Mouse (Mus musculus): Measurements from ENCODE around the gene Magi1.

Gene Magi1

DNA sequence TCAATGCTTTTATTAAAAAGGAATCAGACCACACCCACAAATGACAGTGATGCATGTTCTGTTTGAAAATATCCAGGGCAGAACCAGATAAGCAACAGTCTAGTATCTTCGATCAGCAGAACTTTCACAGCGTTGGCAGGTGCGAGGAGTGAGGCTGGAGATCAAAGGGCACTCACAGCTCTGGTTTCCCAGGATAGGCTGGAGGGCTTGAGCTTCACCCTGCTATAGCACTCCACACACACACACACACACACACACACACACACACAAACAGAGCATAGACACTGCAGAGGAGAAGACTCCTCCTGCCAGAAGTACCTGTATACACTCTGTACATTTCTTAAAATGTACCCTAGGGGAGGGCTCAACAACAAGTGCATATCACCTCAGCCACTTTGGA is 214.3 kb downstream of the Magi1 start:
- no peak for DNase-seq (ENCODE audit: low read depth in 2 of 2, low spot score in 2 of 2)

DNA sequence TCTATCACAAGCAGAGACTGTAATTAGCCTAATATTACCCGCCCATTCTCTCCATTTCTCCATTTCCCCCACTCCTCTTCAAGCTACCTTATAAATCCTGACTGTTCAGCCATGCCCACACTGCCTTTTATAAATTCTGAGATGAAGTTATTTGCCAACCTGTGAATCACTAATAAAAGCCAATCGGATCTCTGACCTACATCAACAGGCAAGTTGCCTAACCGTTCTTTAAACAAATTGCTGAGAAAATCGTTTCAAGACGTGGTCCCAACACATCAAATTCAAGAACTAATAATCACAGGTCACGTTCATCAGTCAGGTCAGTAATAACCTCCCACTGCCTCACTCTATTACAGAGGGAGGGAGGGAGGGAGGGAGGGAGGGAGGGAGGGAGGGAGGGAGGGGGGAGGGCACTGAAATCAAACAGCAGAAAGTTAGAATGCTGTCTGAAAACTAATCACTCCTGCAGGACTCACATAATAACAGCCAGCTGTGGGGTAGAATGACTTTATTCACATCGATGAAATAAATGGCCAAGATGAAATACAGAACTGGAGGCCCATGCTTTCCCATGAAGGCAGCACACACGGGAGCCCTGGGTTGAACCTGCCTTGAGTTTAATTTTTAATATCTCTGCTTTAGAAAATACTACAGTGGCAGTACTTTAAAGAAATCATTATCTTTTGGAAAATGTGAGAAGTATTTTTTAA is 215.8 kb downstream of the Magi1 start:
- no peak for DNase-seq (ENCODE audit: low read depth in 2 of 2, low spot score in 2 of 2)

DNA sequence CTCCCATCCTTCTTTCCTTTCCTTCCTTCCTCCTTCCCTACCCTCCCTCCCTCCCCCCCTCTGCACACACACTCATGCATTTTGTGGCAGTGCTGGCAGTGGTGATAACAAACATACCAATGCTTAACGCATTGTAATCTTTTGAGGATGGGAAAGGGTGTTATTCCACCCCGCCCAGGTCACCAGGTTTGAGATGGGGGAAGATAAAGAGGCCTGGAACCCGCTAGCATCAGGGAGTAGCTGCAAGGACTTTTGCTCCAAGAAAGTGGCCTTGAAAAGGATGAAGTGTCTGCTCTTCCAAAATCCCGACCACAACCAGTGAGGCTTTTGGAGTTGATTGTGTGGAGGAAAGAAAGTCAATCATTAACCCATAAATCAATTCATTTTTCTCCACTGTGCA is 218.9 kb downstream of the Magi1 start:
- DNase-seq (ENCODE audit: low read depth in 2 of 2, low spot score in 2 of 2), result no peak

DNA sequence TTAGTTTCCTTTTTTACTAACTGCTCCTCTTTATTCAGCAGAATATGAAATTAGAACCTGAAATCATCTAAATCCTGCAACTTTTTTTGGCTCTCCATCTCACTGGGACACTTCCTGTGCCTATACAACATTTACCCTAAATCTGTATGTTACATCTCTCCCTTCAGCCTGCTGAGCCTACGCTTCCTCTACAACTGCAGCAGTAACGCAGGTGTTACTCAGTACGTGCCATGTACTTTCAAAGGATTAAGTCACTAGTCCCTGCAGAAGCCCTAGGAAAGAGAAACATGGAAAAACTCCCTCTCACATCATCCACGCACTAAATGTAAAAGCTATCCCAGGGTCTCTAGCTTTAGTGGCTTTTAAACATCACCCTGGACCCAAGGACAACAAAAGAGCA is 220.2 kb downstream of the Magi1 start:
- no peak for DNase-seq (ENCODE audit: low read depth in 2 of 2, low spot score in 2 of 2)

DNA sequence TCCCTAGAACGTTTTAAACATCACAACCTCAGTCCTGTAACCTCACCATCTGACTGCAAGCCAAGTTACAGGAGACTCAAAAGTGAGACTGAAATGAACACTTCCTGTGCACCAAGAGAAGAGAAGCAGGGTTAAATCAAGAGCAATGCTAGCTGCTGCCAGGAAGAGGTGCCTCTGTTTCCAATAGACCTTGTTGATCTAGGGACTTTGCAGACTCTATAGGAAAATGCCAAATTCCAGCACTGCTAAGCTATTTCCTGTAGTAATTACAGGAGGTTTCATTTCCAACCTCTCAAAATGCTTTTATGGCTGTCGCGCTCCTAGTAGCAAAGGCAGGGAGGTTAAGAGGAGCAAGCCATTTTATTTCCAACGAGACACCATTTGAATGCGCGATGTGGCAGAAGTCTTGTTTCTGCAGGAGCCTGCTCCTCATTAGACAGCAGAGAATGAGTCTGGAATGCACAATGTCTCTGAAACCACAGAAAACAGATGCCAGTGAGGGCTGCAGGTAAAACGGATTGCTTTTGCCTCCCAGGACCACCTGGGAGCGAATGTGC is 222.2 kb downstream of the Magi1 start:
- DNase-seq (ENCODE audit: low read depth in 2 of 2, low spot score in 2 of 2), result no peak

DNA sequence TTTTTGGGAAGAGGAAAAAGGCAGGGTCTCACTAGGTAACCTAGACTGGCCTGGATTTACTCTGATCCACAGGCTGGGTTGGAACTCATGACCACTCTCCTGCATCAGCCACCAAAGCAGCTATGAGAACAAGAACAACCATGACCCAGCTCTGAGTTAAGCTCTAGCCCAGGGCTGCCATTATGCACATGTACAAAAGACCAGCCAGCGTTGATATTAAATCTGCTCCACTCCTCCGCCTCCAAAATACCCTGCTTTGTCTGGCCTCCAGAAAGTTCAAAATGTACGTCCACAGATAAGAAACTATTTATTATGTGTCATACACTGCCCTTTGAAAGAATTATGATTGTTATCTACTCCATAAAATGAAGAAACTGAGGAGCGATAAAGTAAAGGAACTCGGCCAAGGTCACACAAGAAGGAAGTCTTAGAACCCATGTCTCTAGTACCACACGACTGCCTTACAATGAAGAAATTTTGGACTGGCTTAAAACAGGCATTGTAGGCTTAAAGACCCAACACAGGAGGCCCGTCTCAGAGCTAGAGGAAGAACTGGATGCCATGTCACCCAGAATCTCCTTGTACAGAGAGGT is 223.0 kb downstream of the Magi1 start:
- no peak for DNase-seq (ENCODE audit: low read depth in 2 of 2, low spot score in 2 of 2)

DNA sequence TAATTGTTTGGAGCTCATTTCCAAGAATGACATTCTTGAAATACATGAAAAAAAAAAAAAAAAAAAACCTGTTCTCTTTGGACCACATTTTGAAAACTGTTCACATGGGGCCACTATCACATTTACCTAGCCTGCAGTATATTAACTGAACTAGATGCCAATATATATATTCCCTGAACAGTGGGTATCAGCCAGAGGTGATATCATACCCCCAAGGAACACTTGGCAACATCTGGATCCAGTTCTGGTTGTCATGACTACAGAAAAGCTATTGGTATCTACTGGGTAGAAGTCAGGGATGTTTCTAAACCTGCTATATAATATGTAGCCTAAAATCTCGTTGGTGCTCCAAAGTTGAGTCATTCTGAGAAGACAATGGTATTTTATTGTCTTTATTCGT is 224.6 kb downstream of the Magi1 start:
- no peak for DNase-seq (ENCODE audit: low read depth in 2 of 2, low spot score in 2 of 2)

DNA sequence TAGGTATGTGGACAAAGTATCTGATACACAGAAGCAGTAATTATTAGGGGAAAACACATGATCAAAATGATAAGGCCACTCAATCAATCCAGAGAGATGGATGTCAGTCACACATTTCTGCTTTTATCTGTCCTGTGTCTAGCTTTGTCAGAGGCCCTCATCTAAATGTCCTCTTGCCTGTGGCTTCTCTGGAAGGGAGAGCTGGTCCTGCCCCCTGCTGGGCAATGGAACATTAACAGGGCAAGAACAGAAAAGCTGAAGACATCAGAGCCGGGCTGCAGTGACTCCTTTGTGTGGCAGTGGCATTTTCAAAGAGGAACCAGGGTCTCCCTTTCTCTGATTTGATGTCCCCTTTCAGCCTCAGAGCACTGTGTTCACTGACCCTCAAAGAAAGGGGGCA is 229.8 kb downstream of the Magi1 start:
- no peak for DNase-seq (ENCODE audit: low read depth in 2 of 2, low spot score in 2 of 2)

DNA sequence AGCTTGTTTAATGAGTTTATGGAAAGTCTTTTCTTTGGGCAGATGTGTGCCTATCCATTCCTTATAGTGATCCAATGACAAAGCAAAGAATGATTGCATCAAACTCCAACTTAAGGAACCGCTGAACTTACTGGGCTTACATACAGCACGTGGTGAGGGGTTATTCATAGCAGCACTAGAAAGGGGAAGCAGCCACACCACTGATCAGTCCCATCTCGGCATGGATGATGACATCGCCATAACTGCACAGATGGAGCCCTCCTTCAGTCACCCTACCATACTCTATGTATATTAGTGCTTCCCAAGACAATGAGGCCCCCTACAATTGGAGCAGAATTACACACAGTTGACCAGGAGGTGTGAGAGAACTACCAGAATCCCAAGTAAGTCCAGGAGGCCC is 238.5 kb downstream of the Magi1 start:
- no peak for DNase-seq (ENCODE audit: low read depth in 2 of 2, low spot score in 2 of 2)

DNA sequence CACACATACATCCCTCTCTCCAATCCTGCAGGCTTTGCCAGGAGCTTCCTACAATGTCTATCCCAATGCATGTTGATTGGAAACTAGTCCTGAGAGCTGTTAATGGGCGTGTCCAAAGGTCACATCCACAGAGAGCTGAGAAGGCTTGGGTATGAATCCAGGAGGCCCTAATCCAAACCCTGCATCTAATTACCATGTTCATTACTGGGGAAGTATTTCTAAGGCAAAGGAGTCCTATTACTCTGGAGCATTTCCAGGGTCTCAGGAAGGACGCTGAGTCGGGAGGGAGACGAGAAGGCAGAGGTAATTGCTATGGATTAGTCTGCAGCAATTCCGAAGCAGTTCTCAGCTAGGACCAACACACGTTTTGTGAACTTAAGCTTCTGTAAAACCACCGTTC is 240.3 kb downstream of the Magi1 start:
- DNase-seq (ENCODE audit: low read depth in 2 of 2, low spot score in 2 of 2), result no peak

DNA sequence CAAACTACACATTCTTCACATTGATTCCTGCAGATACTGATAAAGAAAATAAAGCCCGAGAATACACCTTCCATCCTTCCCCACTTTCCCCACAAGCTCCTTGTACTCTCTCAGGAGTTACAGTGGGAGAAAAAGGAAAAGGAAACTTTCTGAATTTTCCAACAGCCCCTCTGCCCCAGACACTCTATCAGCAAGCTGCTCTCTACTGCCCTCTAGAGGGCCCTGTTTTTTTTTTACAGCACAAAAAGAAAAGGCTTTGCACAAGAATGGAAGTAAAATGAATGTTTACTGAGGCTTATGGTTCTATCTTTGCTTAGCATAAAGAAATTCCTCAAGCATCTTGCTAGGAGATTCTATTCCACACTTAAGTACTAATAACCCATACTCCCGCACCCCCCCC is 243.6 kb downstream of the Magi1 start:
- no peak for DNase-seq (ENCODE audit: low read depth in 2 of 2, low spot score in 2 of 2)

DNA sequence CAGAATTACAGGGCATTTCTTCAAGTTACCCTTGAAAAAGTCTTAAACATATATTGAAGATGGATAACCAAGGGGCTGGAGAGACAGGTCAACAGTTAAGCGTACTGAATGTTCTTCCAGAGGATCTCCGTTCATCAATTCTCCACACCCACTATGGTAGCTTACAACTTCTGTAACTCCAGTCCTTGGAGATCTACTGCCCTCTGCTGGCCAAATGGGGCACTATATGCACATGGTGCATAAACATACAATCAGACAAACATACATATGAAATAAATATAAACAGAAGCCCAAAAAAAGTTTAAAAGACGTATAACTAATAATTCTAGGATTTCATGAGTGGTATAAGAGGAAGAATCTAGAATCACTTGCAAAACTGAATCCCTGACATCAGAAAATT is 244.8 kb downstream of the Magi1 start:
- no peak for DNase-seq (ENCODE audit: low read depth in 2 of 2, low spot score in 2 of 2)

DNA sequence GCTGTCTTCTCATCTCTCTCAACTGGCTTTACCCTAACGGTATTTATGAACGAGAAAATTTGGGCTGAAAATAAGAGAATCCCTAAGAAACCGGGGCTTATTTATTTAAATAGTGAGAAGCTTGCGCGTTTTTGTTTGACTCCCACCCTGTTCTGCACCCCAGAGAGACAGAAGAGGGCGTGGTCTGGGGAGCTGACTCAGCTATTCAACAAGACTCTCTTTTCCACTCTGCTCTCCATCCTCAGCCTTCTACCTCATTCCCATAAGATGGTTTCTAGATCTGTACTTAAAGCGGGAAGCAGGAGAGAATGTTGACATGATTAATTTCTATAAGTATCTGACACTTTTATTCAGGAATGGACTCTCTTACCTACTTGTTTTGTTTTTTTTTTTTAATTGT is 247.2 kb downstream of the Magi1 start:
- DNase-seq (ENCODE audit: low read depth in 2 of 2, low spot score in 2 of 2), result no peak

DNA sequence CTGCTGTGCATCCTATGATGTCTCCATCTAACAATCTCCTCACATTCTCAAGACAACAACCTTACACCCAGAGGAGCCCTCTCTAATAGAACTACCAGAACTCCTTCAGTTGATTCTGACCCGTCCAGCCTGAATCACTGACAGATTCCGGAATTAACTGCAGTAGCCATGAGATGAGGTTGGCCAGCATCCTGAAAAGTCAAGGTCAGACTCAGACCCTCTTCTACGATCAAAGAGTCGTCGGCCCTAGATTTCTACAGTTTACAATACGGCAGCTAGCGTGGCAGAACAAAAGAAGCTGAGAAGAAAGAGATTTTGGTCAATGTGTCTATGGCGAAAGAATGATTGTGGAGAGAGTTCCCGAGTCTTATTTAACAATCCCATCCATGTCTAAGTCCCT is 257.4 kb downstream of the Magi1 start:
- DNase-seq (ENCODE audit: low read depth in 2 of 2, low spot score in 2 of 2), result no peak

DNA sequence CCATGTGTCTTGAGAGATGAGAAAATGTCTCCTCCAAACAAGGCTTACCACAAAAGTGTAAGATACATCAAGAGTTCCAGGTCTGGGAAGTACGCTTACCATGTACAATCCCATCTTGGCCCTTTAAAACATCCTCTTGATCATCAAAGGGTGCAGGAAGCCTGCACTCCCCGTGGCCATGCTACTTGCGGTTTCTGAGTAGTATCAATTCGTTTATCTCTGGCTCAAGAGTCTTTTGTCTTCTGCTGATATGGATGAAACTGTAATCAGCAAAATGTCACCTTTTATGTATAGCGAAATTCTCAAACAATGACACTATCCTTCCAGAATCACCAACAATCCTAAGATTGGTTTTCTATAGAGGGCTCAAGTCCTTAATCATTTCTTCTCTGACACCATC is 261.3 kb downstream of the Magi1 start:
- DNase-seq (ENCODE audit: low read depth in 2 of 2, low spot score in 2 of 2), result no peak

DNA sequence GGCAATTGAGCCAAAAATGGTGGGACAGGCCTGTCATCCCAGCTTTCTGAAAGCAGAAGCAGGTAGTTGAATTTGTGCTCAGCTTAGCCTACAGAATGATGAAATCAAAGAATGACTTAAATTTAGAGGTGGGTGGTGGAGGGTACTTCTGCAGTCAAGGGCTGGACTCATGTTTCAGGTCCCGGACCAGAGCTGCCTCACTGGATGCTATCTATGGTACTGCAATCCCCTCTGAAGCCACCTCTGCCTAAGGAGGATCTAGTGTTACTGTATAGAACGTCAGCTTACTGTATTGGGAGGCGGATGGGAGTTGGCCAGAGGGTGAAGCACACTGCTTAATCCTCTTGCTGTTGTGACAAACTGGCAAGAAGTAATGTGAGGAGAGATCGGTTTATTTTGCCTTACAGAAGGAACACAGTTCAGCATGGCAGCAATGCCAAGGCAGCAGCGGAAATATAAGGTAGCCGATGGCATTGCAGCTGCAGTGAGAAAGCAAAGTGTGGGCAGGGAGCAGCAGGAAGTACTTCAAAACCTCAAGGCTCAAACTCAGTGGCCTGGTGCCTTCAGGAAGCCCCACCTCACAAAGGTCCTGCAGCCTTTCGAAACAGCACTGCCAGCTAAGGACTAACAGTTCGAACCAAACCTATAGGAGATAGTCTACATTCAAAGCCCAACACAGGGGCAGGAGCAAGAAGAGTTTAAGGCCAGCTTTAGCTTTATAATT is 262.3 kb downstream of the Magi1 start:
- no peak for DNase-seq (ENCODE audit: low read depth in 2 of 2, low spot score in 2 of 2)

DNA sequence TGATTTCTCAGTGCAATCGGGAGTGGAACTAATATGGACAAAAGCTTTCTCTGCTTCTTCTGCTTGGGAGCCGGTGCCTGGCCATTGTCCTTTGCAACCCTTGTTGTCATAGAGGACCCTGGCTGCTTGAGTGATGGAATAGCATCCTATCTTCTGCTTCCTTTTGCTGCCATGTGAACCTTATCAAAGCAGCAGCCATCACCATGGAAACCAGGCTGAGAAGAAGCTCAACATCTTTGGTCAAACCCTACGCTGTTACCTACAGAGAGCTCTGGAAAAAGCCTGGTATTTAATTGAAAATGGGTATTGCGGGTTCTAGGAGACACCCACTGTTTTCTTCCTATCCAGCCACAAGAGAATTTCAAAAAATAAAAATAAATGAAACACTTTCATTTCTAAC is 263.2 kb downstream of the Magi1 start:
- DNase-seq (ENCODE audit: low read depth in 2 of 2, low spot score in 2 of 2), result no peak

DNA sequence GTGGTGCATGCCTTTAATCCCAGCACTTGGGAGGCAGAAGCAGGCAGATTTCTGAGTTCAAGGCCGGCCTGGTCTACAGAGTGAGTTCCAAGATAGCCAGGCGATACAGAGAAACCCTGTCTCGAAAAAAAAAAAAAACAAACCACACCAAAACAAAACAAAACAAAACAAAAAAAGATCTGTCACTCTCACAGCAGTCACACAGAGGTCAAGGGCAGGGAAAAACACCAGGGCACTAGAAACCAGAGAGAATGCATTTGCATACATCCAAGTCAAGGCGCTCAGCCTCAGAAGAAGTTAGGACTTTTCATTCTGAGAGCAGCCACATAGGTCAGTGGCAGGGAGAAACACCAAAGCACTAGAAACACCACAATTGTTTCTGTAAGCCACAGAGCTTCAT is 263.8 kb downstream of the Magi1 start:
- no peak for DNase-seq (ENCODE audit: low read depth in 2 of 2, low spot score in 2 of 2)

DNA sequence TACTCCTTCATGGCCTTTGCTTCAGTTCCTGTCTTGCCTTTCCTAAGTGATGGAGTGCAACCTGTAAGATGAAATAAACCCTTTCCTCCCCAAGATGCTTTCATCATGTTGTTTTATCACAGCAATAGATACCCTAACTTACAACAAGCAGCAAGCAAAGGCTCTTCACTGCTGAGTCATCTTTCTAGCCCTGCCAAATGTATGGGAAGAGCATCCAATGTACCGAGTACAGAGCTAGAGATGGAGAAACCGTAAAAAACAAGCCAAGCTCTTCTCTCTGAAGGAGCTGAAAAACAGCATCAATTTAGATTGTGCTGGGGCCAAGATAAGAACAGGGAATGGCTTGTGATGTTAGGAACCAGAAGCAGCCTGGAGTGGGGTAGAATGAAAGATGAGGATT is 270.0 kb downstream of the Magi1 start:
- no peak for DNase-seq (ENCODE audit: low read depth in 2 of 2, low spot score in 2 of 2)

DNA sequence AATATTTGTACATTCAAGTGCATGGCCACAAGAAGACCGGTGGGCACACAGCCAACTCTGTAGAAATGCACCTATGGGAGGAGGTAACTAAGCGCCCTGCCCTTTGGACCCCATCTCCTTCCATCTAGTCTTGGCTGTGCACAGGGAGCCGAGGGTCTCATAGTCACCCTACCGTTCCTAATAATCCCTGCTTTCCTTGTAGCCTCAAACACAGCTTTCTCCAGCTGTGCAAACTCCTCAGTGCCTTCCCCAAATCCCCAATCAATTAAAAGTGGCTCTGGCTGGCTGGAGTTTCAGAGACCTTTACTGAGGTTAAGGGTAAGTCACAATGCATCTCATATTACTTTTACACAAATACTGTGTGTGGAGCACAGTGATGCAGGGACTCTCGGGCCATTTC is 271.8 kb downstream of the Magi1 start:
- DNase-seq (ENCODE audit: low read depth in 2 of 2, low spot score in 2 of 2), result no peak

DNA sequence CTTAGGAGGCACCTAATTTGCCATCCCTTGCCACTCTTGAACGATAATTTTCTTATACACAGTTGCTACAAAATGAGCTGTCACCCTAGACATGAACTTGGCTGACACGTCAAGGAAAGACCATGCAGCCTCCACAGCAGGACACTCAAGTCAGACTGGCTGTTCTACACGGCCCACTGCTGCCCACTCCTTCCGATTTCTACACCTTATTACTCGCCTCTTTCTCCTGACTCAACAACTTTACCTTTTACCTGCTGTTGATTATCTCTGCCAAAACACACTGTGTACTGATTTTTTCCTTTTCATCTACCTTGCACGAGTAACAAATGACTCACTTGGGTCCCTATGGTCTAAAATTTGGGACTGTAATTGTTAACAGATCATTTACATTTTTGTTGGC is 272.2 kb downstream of the Magi1 start:
- DNase-seq (ENCODE audit: low read depth in 2 of 2, low spot score in 2 of 2), result no peak

DNA sequence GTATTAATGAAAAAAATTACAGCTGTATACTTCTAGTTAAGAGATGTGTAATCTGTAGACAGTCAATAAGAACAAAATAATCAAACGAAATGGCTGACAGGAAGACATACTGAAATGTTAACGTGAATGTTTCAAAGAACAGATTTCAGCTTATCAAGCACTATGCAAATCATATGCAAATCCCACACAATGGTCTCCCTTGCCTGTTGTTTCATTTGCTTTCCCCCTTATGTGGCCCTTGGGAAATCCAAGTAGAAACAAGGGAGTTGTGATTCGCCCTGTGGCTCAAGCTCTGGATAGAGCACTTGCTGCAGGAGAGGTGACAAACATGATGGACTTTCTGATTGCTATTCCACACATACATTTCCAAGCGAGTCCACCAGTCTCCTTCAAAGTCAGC is 275.1 kb downstream of the Magi1 start:
- DNase-seq (ENCODE audit: low read depth in 2 of 2, low spot score in 2 of 2), result no peak

All from CD8-positive naive resting alpha-beta T cell, adult 2 months (primary cell).